Mouse (Mus musculus): ENCODE data around the gene Dynlt1f.
A peak's percentile ranks its signal among the peaks of the same experiment; 100 is the strongest.
"Not testable (repeated sequence)": the region's sequence is repeated elsewhere in the genome, so short reads cannot be mapped to it uniquely, and the experiment has no call there.

Gene Dynlt1f

GRCm38 (mm10) chr17:6661093-6661816 is 5.6 kb upstream of the Dynlt1f start:
- DNase-seq (ENCODE audit: low read depth, low spot score) = peak; percentile 40

DNA sequence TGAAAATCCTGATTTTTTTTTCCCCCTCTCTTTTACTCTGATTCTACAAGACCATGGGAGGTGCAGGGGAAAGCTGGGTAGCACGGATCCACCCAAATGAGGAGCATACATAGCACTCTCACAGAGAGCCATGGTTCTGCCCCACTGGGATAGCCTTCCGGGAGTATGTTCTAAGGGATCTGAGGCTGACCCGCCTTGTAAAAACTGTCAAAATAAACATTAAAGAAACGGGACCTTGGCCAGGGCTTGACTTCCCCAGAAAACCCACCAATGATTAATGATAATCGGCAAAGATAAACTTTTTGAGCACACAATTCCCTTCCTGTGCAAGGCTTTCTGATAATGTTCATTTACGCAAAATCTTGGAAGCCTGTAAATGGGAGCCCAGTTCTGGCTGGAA is 4.9 kb upstream of the Dynlt1f start:
- DNase-seq (ENCODE audit: low read depth, low spot score) = not testable (repeated sequence)

DNA sequence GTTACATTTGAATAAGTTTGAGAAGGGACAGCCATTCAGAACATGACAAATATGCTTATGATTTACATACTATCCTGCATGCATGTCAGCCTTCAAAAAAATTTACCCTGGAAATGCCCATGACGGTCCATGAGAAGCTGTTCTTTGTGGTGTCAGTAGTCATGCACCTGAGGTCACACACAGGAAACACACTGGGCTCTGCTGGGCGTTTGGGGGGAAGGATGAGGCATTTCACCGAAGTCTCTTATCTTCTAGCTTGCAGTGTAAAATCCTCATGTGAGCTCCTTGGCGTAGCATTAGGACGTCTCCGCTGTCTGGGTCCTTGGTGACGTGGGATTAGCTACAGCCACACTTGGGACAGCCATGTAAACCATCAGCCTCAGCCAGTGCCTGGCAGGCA is 3.1 kb upstream of the Dynlt1f start, which contains the start of gene Sytl3:
Gene Sytl3, plus strand, starts transcription at position 293 of the 400 bp plus-strand sequence.
- DNase-seq (ENCODE audit: low read depth, low spot score) = not testable (repeated sequence)

GRCm38 (mm10) chr17:6656471-6656870 is 771 bp upstream of the Dynlt1f start:
- DNase-seq (ENCODE audit: low read depth, low spot score) = not testable (repeated sequence)

DNA sequence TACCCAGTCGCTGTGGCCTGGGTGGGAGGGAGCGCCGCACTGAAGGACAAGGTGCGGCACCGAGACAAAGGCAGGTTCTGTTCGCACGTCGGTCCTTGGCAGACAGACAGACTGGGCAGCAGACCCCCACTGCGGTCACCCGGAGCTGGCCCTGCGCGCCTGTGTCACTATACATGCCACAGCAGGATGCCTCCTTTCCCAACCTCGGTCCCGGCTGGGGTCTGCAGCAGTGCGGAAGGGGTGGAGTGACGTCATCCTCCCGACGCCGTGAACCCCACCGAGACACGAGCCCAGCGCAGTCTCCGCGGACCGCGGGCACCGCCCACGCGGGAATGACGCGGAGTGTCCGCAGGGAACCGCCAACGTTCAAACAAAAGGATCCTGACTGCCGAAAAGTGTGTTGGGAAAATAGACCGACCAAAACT is 601 bp downstream of the Dynlt1f start:
- DNase-seq (ENCODE audit: low read depth, low spot score) = peak; percentile 59

- not testable (repeated sequence) for DNase-seq (ENCODE audit: low read depth, low spot score)
These were observed 2.3 kb downstream of the Dynlt1f start for GRCm38 (mm10) chr17:6653341-6653946.

DNA sequence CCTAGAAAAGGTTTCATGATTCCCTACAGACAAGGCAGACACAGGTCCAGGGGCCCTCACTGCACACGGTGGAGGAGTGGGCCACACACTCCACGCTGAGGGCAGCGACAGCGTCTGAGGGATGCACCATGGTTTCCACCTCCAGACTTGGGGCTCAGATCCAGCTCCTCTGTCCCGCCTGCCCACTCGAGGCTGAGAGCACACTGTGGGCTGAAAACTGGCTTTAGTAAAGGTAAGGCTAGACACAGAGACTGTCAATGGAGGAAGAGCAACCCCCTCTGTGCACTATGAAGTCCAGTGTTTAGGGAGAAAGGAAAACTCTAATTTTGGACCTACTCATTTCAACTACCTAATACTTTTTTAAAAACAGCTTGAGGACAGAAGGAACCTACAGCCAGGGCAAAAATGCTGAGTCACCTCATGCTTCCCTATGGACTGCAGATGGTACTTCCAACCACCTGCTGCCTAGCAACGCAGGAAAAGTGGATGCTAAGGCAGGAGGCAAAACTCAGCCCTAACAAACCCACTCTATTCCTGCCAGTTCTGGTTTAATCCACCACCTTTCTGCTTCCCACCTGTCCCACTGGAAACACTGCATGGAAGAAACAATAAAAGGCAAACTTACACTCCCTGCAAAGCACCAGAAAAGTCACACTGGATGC is 4.7 kb downstream of the Dynlt1f start:
- DNase-seq (ENCODE audit: low read depth, low spot score) = peak; percentile 18

DNA sequence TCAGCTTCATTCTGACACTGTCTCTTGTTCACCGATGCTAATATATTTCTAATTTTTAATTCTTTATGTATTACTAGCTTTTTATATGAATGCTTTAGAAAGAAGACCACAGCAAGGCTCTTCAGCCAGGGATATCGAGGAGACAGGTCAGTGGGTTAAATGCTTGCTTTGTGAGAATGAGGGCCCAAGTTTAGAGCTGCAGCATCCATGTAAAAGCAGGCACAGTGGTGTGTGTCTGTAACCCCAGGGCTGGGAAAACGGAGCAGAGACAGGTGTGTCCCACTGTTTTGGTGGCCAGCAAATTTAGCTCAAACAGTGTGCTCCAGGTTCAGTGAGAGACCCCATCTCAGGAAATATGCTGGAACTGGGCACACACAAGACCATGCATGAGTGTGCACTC is 8.2 kb downstream of the Dynlt1f start:
- DNase-seq (ENCODE audit: low read depth, low spot score) = not testable (repeated sequence)

DNA sequence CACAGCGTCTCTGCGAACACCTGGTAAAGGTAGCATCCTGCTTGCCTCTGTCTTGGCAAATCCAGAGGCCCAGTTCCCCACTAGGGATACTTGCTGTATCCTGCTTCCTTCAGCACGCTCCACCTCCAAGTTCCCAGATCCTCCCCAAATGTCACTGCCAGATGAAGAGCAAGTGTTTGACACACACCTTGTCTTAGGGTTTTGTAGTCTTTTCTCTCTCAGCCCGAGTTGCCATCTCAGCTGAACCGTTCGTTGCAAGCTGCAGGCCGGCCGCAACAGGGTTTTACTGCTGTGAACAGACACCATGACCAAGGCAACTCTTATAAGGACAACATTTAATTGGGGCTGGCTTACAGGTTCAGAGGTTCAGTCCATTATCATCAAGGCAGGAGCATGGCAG is 8.9 kb downstream of the Dynlt1f start:
- not testable (repeated sequence) for DNase-seq (ENCODE audit: low read depth, low spot score)

DNA sequence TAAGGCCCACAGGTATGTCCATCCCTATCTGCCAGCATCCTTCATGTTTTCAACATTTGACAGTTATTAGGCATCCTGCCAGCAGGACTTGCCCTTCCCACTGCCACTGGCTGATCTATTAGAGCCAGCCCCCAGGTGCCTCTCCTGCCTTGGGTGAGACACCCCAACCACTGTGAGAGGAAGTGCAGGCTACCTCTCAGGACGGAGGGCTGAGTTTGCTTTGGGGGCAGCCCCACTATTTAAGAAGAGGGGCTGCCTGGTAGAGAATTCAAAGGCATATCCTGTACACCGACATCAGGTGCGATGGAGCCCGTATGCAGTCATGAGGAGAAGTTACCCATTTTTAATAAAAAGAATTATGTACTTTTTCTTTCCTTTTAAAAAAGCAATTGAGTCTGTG is 10.0 kb downstream of the Dynlt1f start:
- DNase-seq (ENCODE audit: low read depth, low spot score) = not testable (repeated sequence)

DNA sequence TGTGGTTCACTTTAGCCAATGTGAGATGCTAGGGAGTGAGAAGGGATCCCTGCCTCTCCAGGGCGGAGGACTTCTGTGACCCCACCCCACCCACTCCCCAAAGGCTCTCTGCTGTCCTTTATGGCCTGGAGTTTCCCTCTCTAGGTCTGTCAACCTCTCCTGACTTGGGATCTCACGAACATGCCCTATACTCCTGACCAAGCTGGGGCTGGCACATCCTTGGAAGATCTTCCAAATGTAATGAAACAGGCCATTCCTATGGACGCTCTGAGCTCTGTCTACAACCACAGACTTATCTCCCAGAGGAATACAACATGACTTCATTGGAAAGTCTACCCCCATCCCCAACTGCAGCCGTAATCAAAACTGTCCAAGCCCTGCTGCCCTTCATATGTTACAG is 11.0 kb downstream of the Dynlt1f start:
- DNase-seq (ENCODE audit: low read depth, low spot score) = not testable (repeated sequence)

DNA sequence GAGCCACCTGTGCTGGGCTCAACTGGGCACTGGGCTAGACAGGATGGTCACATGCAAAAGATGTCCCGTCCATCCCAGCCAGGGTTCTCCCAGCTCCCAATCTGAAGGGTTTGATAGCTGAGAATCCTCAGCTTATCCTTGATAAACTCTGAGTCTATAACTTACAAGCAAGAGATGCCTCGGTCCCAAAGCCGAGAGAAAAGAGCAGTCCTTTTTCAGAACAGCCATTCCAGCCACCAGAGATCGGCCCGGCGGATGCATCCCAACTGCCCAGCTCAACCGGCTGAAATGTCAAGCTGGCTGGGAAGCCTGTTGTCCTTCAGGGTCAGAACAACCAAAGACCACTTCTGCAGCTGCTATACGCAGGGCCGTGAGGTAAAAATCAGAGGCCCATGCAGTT is 11.5 kb downstream of the Dynlt1f start:
- not testable (repeated sequence) for DNase-seq (ENCODE audit: low read depth, low spot score)

- DNase-seq (ENCODE audit: low read depth, low spot score) = not testable (repeated sequence)
These were observed 14.8 kb downstream of the Dynlt1f start for GRCm38 (mm10) chr17:6640771-6641429.

- not testable (repeated sequence) for DNase-seq (ENCODE audit: low read depth, low spot score)
These were observed 15.6 kb downstream of the Dynlt1f start for GRCm38 (mm10) chr17:6640044-6640637.

- not testable (repeated sequence) for DNase-seq (ENCODE audit: low read depth, low spot score)
These were observed 16.2 kb downstream of the Dynlt1f start for GRCm38 (mm10) chr17:6639486-6639885.

- DNase-seq (ENCODE audit: low read depth, low spot score) = not testable (repeated sequence)
These were observed 17.3 kb downstream of the Dynlt1f start for GRCm38 (mm10) chr17:6638444-6638843.

DNA sequence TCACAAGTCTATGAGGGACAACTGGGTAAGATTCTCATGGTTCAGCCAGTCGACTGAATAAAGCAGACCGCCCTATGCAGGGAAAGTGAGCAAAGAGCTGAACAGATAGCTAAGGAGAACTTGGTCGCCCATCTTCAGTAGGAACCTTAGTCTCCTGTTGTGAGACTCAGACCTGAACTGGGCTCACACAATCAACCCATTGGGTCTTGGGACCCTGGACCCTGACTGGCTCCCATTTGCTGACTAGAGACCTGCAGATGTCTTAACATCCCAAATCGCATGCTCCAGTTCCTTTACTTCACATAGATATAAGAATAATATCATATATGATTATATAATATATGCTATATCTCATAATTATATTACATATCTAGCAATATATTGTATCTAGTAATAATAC is 18.3 kb downstream of the Dynlt1f start:
- DNase-seq (ENCODE audit: low read depth, low spot score) = not testable (repeated sequence)

DNA sequence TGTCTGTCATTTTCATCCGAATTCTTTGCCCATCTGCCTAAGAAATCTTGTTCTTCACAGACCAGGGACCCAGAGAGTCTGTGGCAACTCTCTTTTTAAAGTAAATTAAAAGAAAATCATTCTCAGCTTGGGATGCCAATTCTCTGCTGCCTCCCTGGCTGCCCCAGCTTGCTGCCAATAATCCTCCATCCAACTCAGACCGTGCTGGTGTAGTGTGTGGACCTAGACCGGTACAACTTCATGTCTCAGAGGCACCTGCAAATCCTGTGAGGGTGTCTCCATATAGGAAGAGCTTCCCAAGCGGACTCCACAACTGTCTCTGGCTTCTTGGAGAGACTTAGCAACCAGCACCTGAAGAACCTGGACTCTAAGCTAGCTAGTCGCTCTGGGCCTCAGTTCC is 18.8 kb downstream of the Dynlt1f start:
- no peak for DNase-seq (ENCODE audit: low read depth, low spot score)

DNA sequence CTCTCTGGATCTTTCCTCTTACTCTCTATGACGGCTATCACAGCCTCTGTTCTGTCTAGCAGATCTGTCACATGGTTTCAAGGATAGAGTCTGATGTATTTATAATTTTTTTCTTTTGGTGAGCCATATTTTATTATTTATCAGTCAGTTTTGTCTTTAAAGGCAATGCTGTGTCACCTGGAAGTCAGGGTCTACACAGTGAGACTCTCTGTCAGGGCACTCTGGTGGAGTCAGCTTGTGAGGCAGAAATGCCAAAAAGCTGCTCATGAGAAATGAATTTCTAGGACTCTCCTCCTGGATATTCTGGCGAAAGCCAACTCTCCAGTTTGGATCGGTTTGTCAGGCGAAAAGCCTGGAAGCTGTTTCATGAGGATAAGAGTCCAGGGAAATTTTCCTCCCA is 19.9 kb downstream of the Dynlt1f start:
- DNase-seq (ENCODE audit: low read depth, low spot score) = not testable (repeated sequence)

DNA sequence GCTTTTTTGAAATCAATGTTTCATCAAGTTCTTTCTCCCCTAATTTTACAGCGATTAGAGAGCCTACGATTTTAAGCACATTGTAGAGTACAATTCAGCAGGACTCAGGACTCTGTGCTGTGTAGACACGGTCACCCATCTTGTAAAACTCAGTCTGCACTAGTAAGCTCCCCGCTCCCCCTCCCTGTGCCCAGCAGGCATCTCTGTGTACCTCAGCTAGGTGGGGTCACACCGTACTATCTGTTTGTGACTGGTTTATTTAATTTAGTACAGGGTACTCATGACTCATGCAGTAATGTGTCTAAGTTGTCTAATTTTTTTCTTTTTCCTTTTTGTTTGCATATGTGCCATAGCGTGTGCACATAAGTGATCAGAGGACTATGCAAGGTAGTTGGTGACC is 22.9 kb downstream of the Dynlt1f start:
- not testable (repeated sequence) for DNase-seq (ENCODE audit: low read depth, low spot score)

DNA sequence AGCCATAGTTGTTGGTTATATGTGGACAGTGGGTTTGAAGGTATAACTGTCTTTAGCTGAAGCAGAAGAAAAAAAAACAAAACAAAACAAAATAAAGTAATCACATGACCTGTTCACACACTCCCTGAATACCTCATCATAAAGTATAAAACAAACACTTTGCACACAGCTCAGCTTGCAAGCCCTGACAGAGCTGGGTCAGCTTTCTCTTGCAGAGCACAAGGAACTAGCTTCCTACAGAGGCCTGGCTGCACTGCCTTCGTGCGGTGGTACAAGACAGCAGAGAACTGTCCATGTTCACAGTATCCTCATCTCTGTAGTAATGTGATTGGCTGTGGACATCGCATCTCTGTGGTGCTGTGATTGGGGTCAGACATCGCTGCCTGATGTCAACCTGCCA is 25.3 kb downstream of the Dynlt1f start:
- not testable (repeated sequence) for DNase-seq (ENCODE audit: low read depth, low spot score)

Data from R1 (cell line).